Mouse (Mus musculus) limb, embryonic 11.5 days (tissue): ENCODE data around the gene Gm10234. TPM values are rescaled to one million over a fixed set of nuclear protein-coding genes. Genes with fewer than 3 reads are reported as not detected.

ENCODE experiments used
- ATAC-seq: fragments of 200-750 bp; cut with Nextera tagmentation; 2 replicates; pipeline ENCODE4 v1.8.0; 2017; ENCODE audit warnings: low read depth; ENCODE audit not compliant: insufficient number of reproducible peaks, low FRiP score, low TSS enrichment
- DNase-seq: peaks from one replicate; pipeline ENCODE4 v3.0.0-alpha.2; 2015; ENCODE audit warnings: low spot score
- H3K27ac ChIP-seq: fragments of 300-500 bp; sonication (generic); replicated peaks from 2 replicates; pipeline ENCODE4 v1.5.1; 2014; ENCODE audit warnings: low read depth, mild to moderate bottlenecking, low read length
- H3K27me3 ChIP-seq: fragments of 300-500 bp; sonication (generic); 2 replicates; pipeline ENCODE4 v1.6.1; 2014; ENCODE audit warnings: mild to moderate bottlenecking, low read length, mixed read lengths; ENCODE audit not compliant: control insufficient read depth, insufficient read depth
- H3K36me3 ChIP-seq: fragments of 300-500 bp; sonication (generic); 2 replicates; pipeline ENCODE4 v1.6.1; 2014; ENCODE audit warnings: mild to moderate bottlenecking, low read length, moderate library complexity, mixed read lengths; ENCODE audit not compliant: control insufficient read depth, insufficient read depth
- H3K4me1 ChIP-seq: fragments of 300-500 bp; sonication (generic); 2 replicates; pipeline ENCODE4 v1.6.1; 2014; ENCODE audit warnings: low read length, mixed read lengths; ENCODE audit not compliant: control insufficient read depth, insufficient read depth
- H3K4me2 ChIP-seq: fragments of 300-500 bp; sonication (generic); 2 replicates; pipeline ENCODE4 v1.6.1; 2014; ENCODE audit warnings: low read depth, mild to moderate bottlenecking, moderate library complexity; ENCODE audit not compliant: severe bottlenecking
- H3K4me3 ChIP-seq: fragments of 300-500 bp; sonication (generic); 2 replicates; pipeline ENCODE4 v1.5.1; 2014; ENCODE audit warnings: low read depth, low read length
- H3K9ac ChIP-seq: fragments of 300-500 bp; sonication (generic); 2 replicates; pipeline ENCODE4 v1.6.1; 2014; ENCODE audit warnings: mild to moderate bottlenecking, low read length
- H3K9me3 ChIP-seq: fragments of 300-500 bp; sonication (generic); 2 replicates; pipeline ENCODE4 v1.6.1; 2016; ENCODE audit warnings: low read length; ENCODE audit not compliant: control insufficient read depth
- WGBS: fragments of 180-500 bp; shearing (Covaris S2); extraction: QIAGEN DNeasy Blood & Tissue Kit; methylation state at CpG from one replicate; pipeline ENCODE4 v1.1.7; 2014; 5-methylcytosine and 5-hydroxymethylcytosine counted together
- polyA plus RNA-seq: library from polyadenylated mRNA; unstranded; fragments of >200 nt; fragmentation: Nextera tagmentation; extraction: Ambion mirVana; gene quantifications from 2 replicates; pipeline ENCODE4 v1.2.1, GENCODE M21; 2014

Gene Gm10234
- polyA plus RNA-seq, 1 experiment from 2014 or later = not detected

- DNase-seq (no peak), ATAC-seq (no peak)
- WGBS = 95% methylated on average over 1 of the region's 1 CpGs
- Histone ChIP-seq H3K27ac (no peak overlapping the region), H3K4me2 (no peak overlapping the region), H3K4me1 (no peaks in the 10 kb centered on the region), H3K9me3 (no peaks in the 10 kb centered on the region), H3K9ac (no peak overlapping the region), H3K36me3 (no peaks in the 10 kb centered on the region), H3K27me3 (no peaks in the 10 kb centered on the region), H3K4me3 (no peak overlapping the region)
These were observed 32.0 kb downstream of the Gm10234 start for GRCm38 (mm10) chr6:95353886-95354285.

GRCm38 (mm10) chr6:95360084-95360483 is 38.2 kb downstream of the Gm10234 start:
- Histone ChIP-seq H3K4me2 (no peak overlapping the region), H3K9me3 (no peaks in the 10 kb centered on the region), H3K36me3 (no peaks in the 10 kb centered on the region), H3K27ac (no peak overlapping the region), H3K9ac (no peak overlapping the region), H3K4me3 (no peak overlapping the region), H3K4me1 (no peaks in the 10 kb centered on the region), H3K27me3 (no peaks in the 10 kb centered on the region)
- 90% methylated on average over 5 of the region's 5 CpGs for WGBS
- no peak for DNase-seq
- no peak for ATAC-seq

DNA sequence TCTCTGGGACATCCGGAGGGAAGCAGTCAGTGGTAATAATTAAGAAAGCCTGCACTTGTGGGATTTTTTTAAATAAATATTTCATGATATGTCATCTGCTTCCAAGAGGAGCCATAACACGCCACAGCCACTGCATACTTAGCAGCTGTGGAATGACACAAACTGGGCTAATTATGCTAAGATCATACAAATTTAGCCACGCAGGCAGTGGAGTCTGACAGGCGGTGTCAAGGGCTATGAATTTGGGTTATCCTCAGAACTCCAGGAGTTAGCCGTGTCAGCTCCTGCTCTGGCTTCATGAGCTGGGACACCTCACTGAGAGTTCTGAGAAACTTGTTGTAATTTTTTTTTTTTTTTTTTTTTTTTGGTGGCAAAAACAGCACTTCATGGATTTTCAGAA is 40.8 kb downstream of the Gm10234 start:
- no peak for DNase-seq
- H3K4me2 ChIP-seq = no peak overlapping the region
- 85% methylated on average over 5 of the region's 5 CpGs for WGBS
- no peak overlapping the region for H3K27ac ChIP-seq
- H3K9ac ChIP-seq = no peak overlapping the region
- H3K4me1 ChIP-seq = no peaks in the 10 kb centered on the region
- H3K4me3 ChIP-seq = no peak overlapping the region
- no peaks in the 10 kb centered on the region for H3K36me3 ChIP-seq
- no peaks in the 10 kb centered on the region for H3K9me3 ChIP-seq
- no peaks in the 10 kb centered on the region for H3K27me3 ChIP-seq
- no peak for ATAC-seq

DNA sequence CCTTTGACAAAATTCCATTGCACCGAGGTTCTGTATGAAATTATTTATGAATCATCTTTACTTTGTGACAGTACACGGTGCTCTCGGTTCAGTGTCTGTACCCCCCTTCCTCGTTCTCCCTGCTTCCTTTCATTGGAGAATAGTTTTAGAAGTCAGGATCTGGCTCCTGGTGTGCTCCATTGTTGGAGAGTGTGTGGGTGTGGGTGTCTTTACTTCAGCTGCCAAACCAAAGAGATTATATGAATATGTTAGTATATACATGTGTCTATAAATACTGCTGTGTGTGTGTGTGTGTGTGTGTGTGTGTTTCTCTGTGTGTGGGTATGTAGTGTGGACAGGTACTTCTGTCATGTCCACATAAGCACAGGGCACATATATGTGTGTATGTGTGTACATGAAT is 49.9 kb downstream of the Gm10234 start:
- WGBS = 88% methylated on average over 4 of the region's 4 CpGs
- DNase-seq (no peak), ATAC-seq (no peak)
- Histone ChIP-seq H3K4me2 (no peak overlapping the region), H3K9me3 (no peaks in the 10 kb centered on the region), H3K9ac (no peak overlapping the region), H3K27ac (no peak overlapping the region), H3K4me3 (no peak overlapping the region), H3K4me1 (no peaks in the 10 kb centered on the region), H3K27me3 (no peaks in the 10 kb centered on the region), H3K36me3 (no peaks in the 10 kb centered on the region)

Other genes starting within 250 kb of the Gm10234 start
- gene Kbtbd8, start 204.9 kb upstream of the Gm10234 start, polyA plus RNA-seq = 5.4 and 6.0 TPM in 2 replicates